Mouse (Mus musculus): ENCODE results near the gene Dip2b. TPM values are rescaled to one million over a fixed set of nuclear protein-coding genes. Genes with fewer than 3 reads are reported as not detected.

Gene Dip2b
- polyA plus RNA-seq, 1 experiment: 40.4 TPM

DNA sequence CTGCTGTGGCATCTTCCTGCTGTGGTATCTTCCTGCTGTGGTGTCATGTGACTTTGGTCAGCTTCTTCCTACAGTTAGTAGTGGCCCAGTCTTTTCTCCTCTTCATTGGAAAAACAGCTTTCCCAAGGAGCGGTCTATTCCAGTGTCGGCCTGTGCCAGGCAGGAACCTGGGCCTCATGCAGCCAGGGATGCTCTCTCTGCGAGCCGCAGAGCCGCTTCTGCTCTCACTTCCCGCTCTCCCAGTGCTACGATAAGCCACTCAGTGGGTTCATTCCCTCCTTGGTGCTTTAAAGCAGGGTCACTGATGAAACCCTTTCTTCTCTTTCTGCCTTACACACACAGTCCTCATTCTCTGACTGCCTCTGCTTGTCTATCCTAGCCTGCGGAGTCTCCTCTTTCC lies 53.4 kb downstream of the Dip2b start:
- H3K4me1 ChIP-seq (ENCODE audit: control insufficient read depth, insufficient read depth, low read length): peaks cover 39% of the 10 kb centered on the region
- no peak for TF ChIP-seq CTCF (IDR thresholded peaks at IDR 0.05; ENCODE audit: borderline replicate concordance, insufficient read depth, low read depth, low read length)
- TF ChIP-seq POLR2A (IDR thresholded peaks at IDR 0.05; ENCODE audit: borderline replicate concordance, insufficient read depth, low read length): no peak
- WGBS: 11% methylated on average over 8 of the region's 8 CpGs
- peak overlapping the region; percentile 33 for H3K4me3 ChIP-seq (replicated peaks; ENCODE audit: insufficient read depth, low read depth, low read length)
- peak overlapping the region; percentile 65 for H3K27ac ChIP-seq (ENCODE audit: insufficient read depth, low read length)
- DNase-seq: peak; percentile 34 to 40
- H3K27me3 ChIP-seq (ENCODE audit: control insufficient read depth, insufficient read depth, low read length): no peaks in the 10 kb centered on the region

GRCm38 (mm10) chr15:100092258-100092657 lies 53.8 kb downstream of the Dip2b start:
- peaks cover 39% of the 10 kb centered on the region for H3K4me1 ChIP-seq (ENCODE audit: control insufficient read depth, insufficient read depth, low read length)
- WGBS: 20% methylated on average over 16 of the region's 16 CpGs
- H3K4me3 ChIP-seq (replicated peaks; ENCODE audit: insufficient read depth, low read depth, low read length): peak overlapping the region; percentile 33
- DNase-seq: peak in 1 of 2 experiments; percentile 42
- H3K27me3 ChIP-seq (ENCODE audit: control insufficient read depth, insufficient read depth, low read length): no peaks in the 10 kb centered on the region
- TF ChIP-seq CTCF (IDR thresholded peaks at IDR 0.05; ENCODE audit: borderline replicate concordance, insufficient read depth, low read depth, low read length): no peak
- TF ChIP-seq POLR2A (IDR thresholded peaks at IDR 0.05; ENCODE audit: borderline replicate concordance, insufficient read depth, low read length): no peak
- peak overlapping the region; percentile 65 for H3K27ac ChIP-seq (ENCODE audit: insufficient read depth, low read length)

- TF ChIP-seq POLR2A (IDR thresholded peaks at IDR 0.05; ENCODE audit: borderline replicate concordance, insufficient read depth, low read length) (no peak), CTCF (IDR thresholded peaks at IDR 0.05; ENCODE audit: borderline replicate concordance, insufficient read depth, low read depth, low read length) (no peak)
- 80% methylated on average over 7 of the region's 7 CpGs for WGBS
- no peak for DNase-seq
Observed at GRCm38 (mm10) chr15:100096587-100097428, 58.3 kb downstream of the Dip2b start.

GRCm38 (mm10) chr15:100100336-100100735 lies 61.9 kb downstream of the Dip2b start:
- TF ChIP-seq CTCF (IDR thresholded peaks at IDR 0.05; ENCODE audit: borderline replicate concordance, insufficient read depth, low read depth, low read length) (no peak), POLR2A (IDR thresholded peaks at IDR 0.05; ENCODE audit: borderline replicate concordance, insufficient read depth, low read length) (no peak)
- Histone ChIP-seq H3K27ac (ENCODE audit: insufficient read depth, low read length) (no peak overlapping the region), H3K4me3 (replicated peaks; ENCODE audit: insufficient read depth, low read depth, low read length) (no peak overlapping the region), H3K27me3 (ENCODE audit: control insufficient read depth, insufficient read depth, low read length) (no peaks in the 10 kb centered on the region), H3K4me1 (ENCODE audit: control insufficient read depth, insufficient read depth, low read length) (peaks cover 10% of the 10 kb centered on the region; the same call in 1 of the 2 replicates)
- DNase-seq: no peak
- WGBS: 46% methylated on average over 7 of the region's 7 CpGs

More at GRCm38 (mm10) chr15:100096587-100097428, 58.3 kb downstream of the Dip2b start:
- Histone ChIP-seq H3K27ac (ENCODE audit: insufficient read depth, low read length) (no peak overlapping the region), H3K4me3 (replicated peaks; ENCODE audit: insufficient read depth, low read depth, low read length) (no peak overlapping the region), H3K27me3 (ENCODE audit: control insufficient read depth, insufficient read depth, low read length) (no peaks in the 10 kb centered on the region), H3K4me1 (ENCODE audit: control insufficient read depth, insufficient read depth, low read length) (peaks cover 30% of the 10 kb centered on the region)

GRCm38 (mm10) chr15:100101206-100101605 lies 62.7 kb downstream of the Dip2b start:
- Histone ChIP-seq H3K4me3 (replicated peaks; ENCODE audit: insufficient read depth, low read depth, low read length) (no peak overlapping the region), H3K27ac (ENCODE audit: insufficient read depth, low read length) (no peak overlapping the region), H3K27me3 (ENCODE audit: control insufficient read depth, insufficient read depth, low read length) (no peaks in the 10 kb centered on the region), H3K4me1 (ENCODE audit: control insufficient read depth, insufficient read depth, low read length) (peaks cover 9% of the 10 kb centered on the region; the same call in 1 of the 2 replicates)
- DNase-seq: no peak
- TF ChIP-seq POLR2A (IDR thresholded peaks at IDR 0.05; ENCODE audit: borderline replicate concordance, insufficient read depth, low read length) (no peak), CTCF (IDR thresholded peaks at IDR 0.05; ENCODE audit: borderline replicate concordance, insufficient read depth, low read depth, low read length) (no peak)

DNA sequence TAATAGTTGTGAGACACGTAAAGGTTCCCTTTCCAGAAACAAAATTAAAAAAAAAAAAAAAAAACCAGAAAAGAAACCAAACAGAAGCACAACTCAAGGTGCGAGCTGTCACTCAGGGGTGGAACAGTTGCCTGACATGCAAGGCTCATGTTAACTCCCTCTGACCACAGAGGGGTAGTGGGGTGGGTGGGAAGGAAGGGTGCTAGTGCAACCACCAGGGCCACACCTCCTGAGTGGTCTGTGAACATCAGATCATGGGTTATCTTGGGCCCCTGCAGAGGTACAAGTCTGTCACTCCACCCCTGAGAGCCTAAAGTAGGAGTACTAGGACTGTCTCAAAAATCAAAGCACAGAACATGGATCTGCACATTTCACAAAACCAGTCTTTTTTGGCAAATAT lies 65.7 kb downstream of the Dip2b start:
- Histone ChIP-seq H3K27ac (ENCODE audit: insufficient read depth, low read length) (no peak overlapping the region), H3K4me3 (replicated peaks; ENCODE audit: insufficient read depth, low read depth, low read length) (no peak overlapping the region), H3K27me3 (ENCODE audit: control insufficient read depth, insufficient read depth, low read length) (no peaks in the 10 kb centered on the region), H3K4me1 (ENCODE audit: control insufficient read depth, insufficient read depth, low read length) (peaks cover 28% of the 10 kb centered on the region)
- DNase-seq: no peak
- no peak for TF ChIP-seq CTCF (IDR thresholded peaks at IDR 0.05; ENCODE audit: borderline replicate concordance, insufficient read depth, low read depth, low read length)
- no peak for TF ChIP-seq POLR2A (IDR thresholded peaks at IDR 0.05; ENCODE audit: borderline replicate concordance, insufficient read depth, low read length)
- WGBS: 90% methylated on average over 2 of the region's 2 CpGs

DNA sequence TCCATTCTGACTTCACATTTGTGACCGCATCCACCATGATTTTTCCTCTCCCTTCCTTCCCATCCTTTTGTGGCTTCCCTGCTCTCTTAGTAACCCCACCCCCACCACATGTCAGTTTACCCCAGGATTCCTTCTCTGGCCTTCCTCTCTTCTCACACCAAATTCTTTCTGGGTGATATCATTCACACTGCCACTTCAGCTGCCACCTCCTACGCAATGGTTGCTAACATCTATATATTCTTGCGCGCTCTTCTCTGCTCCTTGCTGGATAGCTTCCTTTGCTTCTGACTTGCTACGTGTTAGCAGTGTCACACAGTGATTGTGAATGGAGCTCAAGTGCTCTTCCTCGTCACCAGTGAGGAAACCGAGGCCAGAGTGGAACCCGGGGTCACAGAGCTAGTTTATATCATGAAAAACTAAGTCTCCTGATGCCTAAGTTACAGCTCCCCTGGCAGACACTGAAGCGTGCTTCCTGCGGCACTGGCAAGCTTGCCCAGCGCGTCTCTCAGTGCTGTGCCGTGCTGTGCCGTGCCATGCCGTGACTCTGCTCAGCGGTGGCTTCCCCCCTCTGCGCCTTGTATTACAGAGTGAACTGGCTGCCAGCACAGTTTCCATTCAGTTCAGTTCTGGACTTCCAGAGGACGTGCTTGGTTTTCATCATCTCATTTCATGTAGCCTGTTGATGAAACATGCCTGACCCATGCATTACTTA lies 69.8 kb downstream of the Dip2b start:
- H3K4me1 ChIP-seq (ENCODE audit: control insufficient read depth, insufficient read depth, low read length): peaks cover 44% of the 10 kb centered on the region
- peak; percentile 53 to 55 for DNase-seq
- WGBS: 21% methylated on average over 18 of the region's 18 CpGs
- TF ChIP-seq POLR2A (IDR thresholded peaks at IDR 0.05; ENCODE audit: borderline replicate concordance, insufficient read depth, low read length) (no peak), CTCF (IDR thresholded peaks at IDR 0.05; ENCODE audit: borderline replicate concordance, insufficient read depth, low read depth, low read length) (no peak)
- no peak overlapping the region for H3K4me3 ChIP-seq (replicated peaks; ENCODE audit: insufficient read depth, low read depth, low read length)
- no peaks in the 10 kb centered on the region for H3K27me3 ChIP-seq (ENCODE audit: control insufficient read depth, insufficient read depth, low read length)
- peak overlapping the region; percentile 50 for H3K27ac ChIP-seq (ENCODE audit: insufficient read depth, low read length)
